Mouse (Mus musculus) urinary bladder, postnatal 0 days (tissue): ENCODE measurements around the gene Gtpbp4. TPM values are rescaled to one million over a fixed set of nuclear protein-coding genes. Genes with fewer than 3 reads are reported as not detected.

ENCODE experiments used
- microRNA-seq: library from miRNA; unstranded; fragments of <30 nt; microRNA quantifications from one replicate; pipeline ENCODE4, GENCODE M21; 2016
- polyA plus RNA-seq: library from polyadenylated mRNA; unstranded; fragments of >200 nt; fragmentation: Nextera tagmentation; extraction: Ambion mirVana; gene quantifications from 2 replicates; pipeline ENCODE4 v1.2.1, GENCODE M21; 2015

Gtpbp4 gene
- 47.3 and 52.7 TPM in 2 replicates for polyA plus RNA-seq

GRCm38 (mm10) chr13:8995990-8996786 lies at the start of gene Gtpbp4:
TSS of gene Gtpbp4 (minus strand) at chr13:8996083.

GRCm38 (mm10) chr13:8952563-8952962 lies 43.3 kb downstream of the Gtpbp4 start, which contains the start of gene Idi2:
TSS of gene Idi2 (plus strand) at chr13:8952863.

GRCm38 (mm10) chr13:8948131-8948530 lies 47.8 kb downstream of the Gtpbp4 start, which contains the start of gene Gm9745:
TSS of gene Gm9745 (minus strand) at chr13:8948231.

Small RNA genes within 50 kb of the gene (microRNA-seq; reads per million reads assigned to microRNA genes)
- gene Gm22750 = not detected

Other genes starting within 250 kb of the Gtpbp4 start
- gene Wdr37, start 124.2 kb downstream of the Gtpbp4 start, polyA plus RNA-seq = 10.0 and 11.0 TPM in 2 replicates
- gene Idi1, start 110.6 kb downstream of the Gtpbp4 start, polyA plus RNA-seq = 85.6 and 227 TPM in 2 replicates
- gene Gm9745, start 47.9 kb downstream of the Gtpbp4 start, polyA plus RNA-seq = not detected in 2 replicates
- not detected in 2 replicates for gene Idi2, start 43.2 kb downstream of the Gtpbp4 start, polyA plus RNA-seq
- gene Larp4b, start 97.8 kb upstream of the Gtpbp4 start, polyA plus RNA-seq = 16.3 and 19.7 TPM in 2 replicates